15 mouse cellular contexts compared by ENCODE assay signal in the genomic region with DNA sequence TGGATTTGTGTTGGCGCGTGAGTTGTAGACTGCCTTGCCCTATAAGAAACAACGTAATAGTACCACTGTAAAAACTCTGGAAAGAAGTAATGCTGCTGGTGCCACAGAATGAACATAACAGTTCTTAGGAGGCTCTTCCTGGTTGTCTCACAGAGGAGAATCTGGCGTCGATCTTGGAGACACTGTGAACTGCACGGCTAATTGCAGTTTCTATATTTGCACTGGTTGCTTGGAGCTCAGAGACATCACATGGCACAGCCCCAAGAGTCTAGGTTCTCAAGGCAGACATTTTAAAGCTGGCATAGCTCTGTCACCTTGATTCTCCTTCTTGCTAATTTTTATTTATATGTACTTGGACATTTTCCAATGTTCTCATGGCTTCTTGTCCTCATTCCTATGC.
A peak's percentile ranks its signal among the peaks of the same experiment; 100 is the strongest.
DNase-seq lines count a peak whose midpoint lies in the region; ATAC-seq lines count a peak whose summit lies in the region.
"Had no signal": no experiment of that assay in that cellular context is flagged by ENCODE, and none has a peak within 500 bp of the region (broad histone marks: within the 10 kb centered on the region; RNA-seq: fewer than 3 reads in every experiment).

No protein-coding gene starts in this region.

- no peaks in the 10 kb centered on the region for H3K36me3 ChIP-seq in heart, embryonic 16.5 days (ENCODE audit: control insufficient read depth, insufficient read depth)
- H3K36me3 ChIP-seq in heart, embryonic 10.5 days: no peaks in the 10 kb centered on the region
- H3K36me3 ChIP-seq in intestine, embryonic 16.5 days (ENCODE audit: control insufficient read depth, insufficient read depth, low read length): no peaks in the 10 kb centered on the region
- H3K36me3 ChIP-seq: heart, embryonic 15.5 days; midbrain, embryonic 13.5 days; neural tube, embryonic 12.5 days had no signal

- 0 out of 2 replicates have a peak, but pooled peaks have one; percentile 37 for ATAC-seq in heart, embryonic 16.5 days (replicated peaks; ENCODE audit: extremely low read depth, insufficient read depth, low FRiP score)
- no peak for ATAC-seq in intestine, embryonic 16.5 days
- ATAC-seq: activated CD4-positive, CD25-positive, alpha-beta regulatory T cell, adult 4 months; midbrain, embryonic 13.5 days had no signal

- H3K4me1 ChIP-seq in heart, embryonic 16.5 days (ENCODE audit: control insufficient read depth, insufficient read depth, low read length): 0 out of 2 replicates have a peak, but pooled peaks cover 2% of the 10 kb centered on the region
- no peaks in the 10 kb centered on the region for H3K4me1 ChIP-seq in heart, embryonic 10.5 days
- no peaks in the 10 kb centered on the region for H3K4me1 ChIP-seq in intestine, embryonic 16.5 days (ENCODE audit: control insufficient read depth, insufficient read depth, low read length)
- H3K4me1 ChIP-seq: heart, embryonic 15.5 days; midbrain, embryonic 13.5 days; neural tube, embryonic 12.5 days had no signal

- no peaks in the 10 kb centered on the region for H3K27me3 ChIP-seq in heart, embryonic 16.5 days (ENCODE audit: control insufficient read depth, insufficient read depth, low read length)
- no peaks in the 10 kb centered on the region for H3K27me3 ChIP-seq in heart, embryonic 10.5 days (ENCODE audit: insufficient read depth, poor library complexity, severe bottlenecking)
- no peaks in the 10 kb centered on the region for H3K27me3 ChIP-seq in intestine, embryonic 16.5 days (replicated peaks; ENCODE audit: control insufficient read depth, insufficient read depth, low read length)
- H3K27me3 ChIP-seq: heart, embryonic 15.5 days; midbrain, embryonic 13.5 days; neural tube, embryonic 12.5 days had no signal

- WGBS in heart, embryonic 16.5 days: 71% methylated on average over 6 of the region's 6 CpGs
- WGBS in heart, embryonic 10.5 days: 84% methylated on average over 6 of the region's 6 CpGs
- 86% methylated on average over 6 of the region's 6 CpGs for WGBS in intestine, embryonic 16.5 days

- no peak overlapping the region for H3K4me3 ChIP-seq in heart, embryonic 16.5 days (ENCODE audit: low read length)
- H3K4me3 ChIP-seq in heart, embryonic 10.5 days: no peak overlapping the region
- H3K4me3 ChIP-seq in intestine, embryonic 16.5 days (ENCODE audit: low read length): no peak overlapping the region
- H3K4me3 ChIP-seq: erythroblast, embryonic 14.5 days; heart, embryonic 15.5 days; midbrain, embryonic 13.5 days; neural tube, embryonic 12.5 days had no signal

- DNase-seq in heart, embryonic 10.5 days (ENCODE audit: low spot score): no peak
- peak; percentile 31 to 34 for DNase-seq in right cerebral cortex, adult 2 months (ENCODE audit: low spot score in 2 of 2)
- no peak for DNase-seq in right cerebral cortex, postnatal 14 days
- DNase-seq in cerebellum, postnatal 36 days: peak; percentile 27 to 52
- no peak for DNase-seq in kidney, postnatal 25 days
- DNase-seq: kidney, adult 8-10 months; lung, postnatal 14 days had no signal

- no peak overlapping the region for H3K27ac ChIP-seq in heart, embryonic 16.5 days (ENCODE audit: low read length)
- H3K27ac ChIP-seq in heart, embryonic 10.5 days: no peak overlapping the region
- H3K27ac ChIP-seq in intestine, embryonic 16.5 days (ENCODE audit: low read length): no peak overlapping the region
- H3K27ac ChIP-seq: heart, embryonic 15.5 days; hindbrain, embryonic 14.5 days; midbrain, embryonic 13.5 days; neural tube, embryonic 12.5 days had no signal

- no peak overlapping the region for H3K9ac ChIP-seq in heart, embryonic 16.5 days (ENCODE audit: low read length)
- no peak overlapping the region for H3K9ac ChIP-seq in intestine, embryonic 16.5 days (ENCODE audit: low read depth, low read length)
- H3K9ac ChIP-seq: heart, embryonic 15.5 days; hindbrain, embryonic 14.5 days; midbrain, embryonic 13.5 days; neural tube, embryonic 12.5 days had no signal

- H3K9me3 ChIP-seq in heart, embryonic 16.5 days (replicated peaks; ENCODE audit: control insufficient read depth, low read length): no peaks in the 10 kb centered on the region
- no peaks in the 10 kb centered on the region for H3K9me3 ChIP-seq in heart, embryonic 10.5 days
- no peaks in the 10 kb centered on the region for H3K9me3 ChIP-seq in intestine, embryonic 16.5 days (ENCODE audit: control insufficient read depth, low read length)
- H3K9me3 ChIP-seq: heart, embryonic 15.5 days; midbrain, embryonic 13.5 days; neural tube, embryonic 12.5 days had no signal

- H3K4me2 ChIP-seq in heart, embryonic 16.5 days (ENCODE audit: low read depth, low read length): no peak overlapping the region
- no peak overlapping the region for H3K4me2 ChIP-seq in intestine, embryonic 16.5 days (ENCODE audit: low read depth, low read length)
- H3K4me2 ChIP-seq: heart, embryonic 15.5 days; hindbrain, embryonic 14.5 days; midbrain, embryonic 13.5 days; neural tube, embryonic 12.5 days had no signal

Comparison
In these comparisons a context has a peak if more than half of its experiments do, and no peak if none do; other contexts are left out.
1. DNase-seq: peak in right cerebral cortex, adult 2 months (2 of 2) and cerebellum, postnatal 36 days (2 of 2); none in heart, embryonic 10.5 days (single experiment), right cerebral cortex, postnatal 14 days (single experiment) and kidney, postnatal 25 days (0 of 2).